Mouse (Mus musculus) central nervous system, embryonic 18 days (tissue): ENCODE results near the gene Man2a2. TPM values are rescaled to one million over a fixed set of nuclear protein-coding genes. Genes with fewer than 3 reads are reported as not detected.

ENCODE experiments used
- polyA plus RNA-seq: library from polyadenylated mRNA; depleted of rRNA; stranded (reverse); fragments of >200 nt; gene quantifications from 2 replicates; pipeline ENCODE4 v1.2.3, GENCODE M21; 2012; rRNA removed

The Man2a2 gene
- 59.6 and 69.5 TPM in 2 replicates for polyA plus RNA-seq

GRCm38 (mm10) chr7:80371041-80371751 is at the start of gene Man2a2:
TSS of gene Man2a2 (minus strand) at chr7:80371375.

GRCm38 (mm10) chr7:80405188-80405695 is 34.1 kb upstream of the Man2a2 start, which contains the start of gene Furin:
TSS of gene Furin (minus strand) at chr7:80405436.

GRCm38 (mm10) chr7:80387633-80388543 is 16.7 kb upstream of the Man2a2 start, which contains the start of gene Fes:
TSS of gene Fes (minus strand) at chr7:80387946.

GRCm38 (mm10) chr7:80342858-80343257 is 28.3 kb downstream of the Man2a2 start, which contains the start of gene Hddc3:
TSS of gene Hddc3 (plus strand) at chr7:80343104.

GRCm38 (mm10) chr7:80340793-80341192 is 30.4 kb downstream of the Man2a2 start, which contains the start of gene Unc45a:
TSS of gene Unc45a (minus strand) at chr7:80341005.

GRCm38 (mm10) chr7:80324043-80324815 is 46.9 kb downstream of the Man2a2 start, which contains the start of gene Rccd1:
TSS of gene Rccd1 (minus strand) at chr7:80324454.

Other genes with a start within 250 kb of the Man2a2 start
- gene Sema4b, start 184.5 kb downstream of the Man2a2 start, polyA plus RNA-seq, result 13.5 and 14.6 TPM in 2 replicates
- gene Cib1, start 138.6 kb downstream of the Man2a2 start, polyA plus RNA-seq, result 23.8 and 28.9 TPM in 2 replicates
- 2.0 and 2.3 TPM in 2 replicates for gene Gdpgp1, start 138.5 kb downstream of the Man2a2 start, polyA plus RNA-seq
- 0.92 and 0.96 TPM in 2 replicates for gene Ttll13, start 125.0 kb downstream of the Man2a2 start, polyA plus RNA-seq
- gene Ngrn, start 110.2 kb downstream of the Man2a2 start, polyA plus RNA-seq, result 64.3 and 65.9 TPM in 2 replicates
- gene Vps33b, start 101.7 kb downstream of the Man2a2 start, polyA plus RNA-seq, result 34.2 and 35.7 TPM in 2 replicates
- gene Prc1, start 76.9 kb downstream of the Man2a2 start, polyA plus RNA-seq, result 18.6 and 22.8 TPM in 2 replicates
- gene Rccd1, start 46.9 kb downstream of the Man2a2 start, polyA plus RNA-seq, result 24.9 and 25.4 TPM in 2 replicates
- gene Unc45a, start 30.4 kb downstream of the Man2a2 start, polyA plus RNA-seq, result 70.6 and 77.1 TPM in 2 replicates
- 46.9 and 50.0 TPM in 2 replicates for gene Hddc3, start 28.3 kb downstream of the Man2a2 start, polyA plus RNA-seq
- gene Fes, start 16.6 kb upstream of the Man2a2 start, polyA plus RNA-seq, result 5.3 and 6.2 TPM in 2 replicates
- gene Furin, start 34.1 kb upstream of the Man2a2 start, polyA plus RNA-seq, result 14.3 and 17.2 TPM in 2 replicates
- 6.4 and 7.4 TPM in 2 replicates for gene Blm, start 163.7 kb upstream of the Man2a2 start, polyA plus RNA-seq